Comparison of ENCODE assay signal across 11 mouse cellular contexts in the genomic region with DNA sequence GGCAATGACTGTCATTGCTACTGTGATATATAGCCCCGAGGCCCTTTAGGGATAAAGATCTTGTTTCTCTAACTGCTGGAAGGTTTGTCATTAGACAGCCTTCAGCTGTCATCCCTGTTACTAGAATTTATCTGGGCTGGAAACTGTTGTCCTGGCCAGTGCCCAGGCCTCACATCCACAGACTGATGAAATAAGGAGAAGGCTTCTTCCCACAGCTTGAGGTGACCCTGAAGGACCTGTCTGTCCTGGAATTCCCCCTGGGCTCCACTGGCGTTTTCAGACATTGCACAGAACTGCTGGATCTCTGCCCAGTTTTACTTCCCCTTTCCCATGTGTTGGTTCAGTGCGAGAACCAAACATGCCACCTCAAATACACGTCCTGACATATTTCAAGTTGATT.
DNase-seq lines count a peak whose midpoint lies in the region; ATAC-seq and TF ChIP-seq lines count a peak whose summit lies in the region.
"Had no signal": no experiment of that assay in that cellular context is flagged by ENCODE, and none has a peak within 500 bp of the region (broad histone marks: within the 10 kb centered on the region; RNA-seq: fewer than 3 reads in every experiment).

No protein-coding gene starts in this region.

- CTCF ChIA-PET in Patski (lab: Charles Lee), result no interaction called here

- no peaks in the 10 kb centered on the region for H3K36me3 ChIP-seq in kidney, embryonic 15.5 days
- no peaks in the 10 kb centered on the region for H3K36me3 ChIP-seq in lung, embryonic 14.5 days (ENCODE audit: insufficient read depth)
- H3K36me3 ChIP-seq: embryonic facial prominence, embryonic 13.5 days; midbrain, embryonic 10.5 days had no signal

- no peak overlapping the region for H3K4me2 ChIP-seq in kidney, embryonic 15.5 days
- H3K4me2 ChIP-seq in lung, embryonic 14.5 days, result no peak overlapping the region
- H3K4me2 ChIP-seq: embryonic facial prominence, embryonic 13.5 days had no signal

- H3K9me3 ChIP-seq in kidney, embryonic 15.5 days (replicated peaks), result no peaks in the 10 kb centered on the region
- no peaks in the 10 kb centered on the region for H3K9me3 ChIP-seq in lung, embryonic 14.5 days (ENCODE audit: low read depth, low read length)
- H3K9me3 ChIP-seq: embryonic facial prominence, embryonic 13.5 days; midbrain, embryonic 10.5 days had no signal

- H3K27me3 ChIP-seq in kidney, embryonic 15.5 days, result no peaks in the 10 kb centered on the region
- H3K27me3 ChIP-seq in Patski, result peaks cover 12% of the 10 kb centered on the region
- no peaks in the 10 kb centered on the region for H3K27me3 ChIP-seq in lung, embryonic 14.5 days (ENCODE audit: insufficient read depth, low read length)
- H3K27me3 ChIP-seq: embryonic facial prominence, embryonic 13.5 days had no signal

- no peaks in the 10 kb centered on the region for H3K4me1 ChIP-seq in kidney, embryonic 15.5 days
- H3K4me1 ChIP-seq in lung, embryonic 14.5 days (ENCODE audit: insufficient read depth), result no peaks in the 10 kb centered on the region
- H3K4me1 ChIP-seq: embryonic facial prominence, embryonic 13.5 days; midbrain, embryonic 10.5 days had no signal

- no peak for DNase-seq in kidney, adult 9 months
- DNase-seq in Patski (ENCODE audit: low read depth, low spot score), result peak; percentile 10
- DNase-seq in fibroblast of lung, adult 2 months (ENCODE audit: low read depth), result peak; percentile 16
- DNase-seq in lung, embryonic 14.5 days, result peak; percentile 58
- no peak for DNase-seq in urinary bladder, postnatal 10 days (ENCODE audit: low spot score)
- DNase-seq in embryo, embryonic 10.5 days (ENCODE audit: low spot score), result no peak
- no peak for DNase-seq in left cerebral cortex, adult 8-10 months (ENCODE audit: low spot score in 2 of 2)

- ATAC-seq in kidney, embryonic 15.5 days (replicated peaks; ENCODE audit: low FRiP score), result peak; percentile 82
- ATAC-seq in Patski, result no peak
- ATAC-seq in lung, embryonic 14.5 days (ENCODE audit: insufficient read depth), result peak; percentile 82

- no peak overlapping the region for H3K4me3 ChIP-seq in kidney, embryonic 15.5 days (replicated peaks)
- H3K4me3 ChIP-seq in lung, embryonic 14.5 days (ENCODE audit: low read depth, low read length), result no peak overlapping the region
- H3K4me3 ChIP-seq: embryonic facial prominence, embryonic 13.5 days; layer of hippocampus, adult 2 months; midbrain, embryonic 10.5 days had no signal

- no peak for TF ChIP-seq CTCF in Patski (IDR thresholded peaks at IDR 0.05)
- no peak for TF ChIP-seq CTCF in lung, embryonic 14.5 days (IDR thresholded peaks at IDR 0.05; ENCODE audit: low read depth)

- 37% methylated on average over 4 of the region's 4 CpGs for WGBS in kidney, embryonic 15.5 days
- 26% methylated on average over 4 of the region's 4 CpGs for WGBS in lung, embryonic 14.5 days

- H3K9ac ChIP-seq in kidney, embryonic 15.5 days, result no peak overlapping the region
- H3K9ac ChIP-seq in lung, embryonic 14.5 days, result no peak overlapping the region
- H3K9ac ChIP-seq: embryonic facial prominence, embryonic 13.5 days had no signal

- no peak overlapping the region for H3K27ac ChIP-seq in kidney, embryonic 15.5 days
- H3K27ac ChIP-seq in lung, embryonic 14.5 days (ENCODE audit: low read depth), result no peak overlapping the region
- H3K27ac ChIP-seq: embryonic facial prominence, embryonic 13.5 days; layer of hippocampus, adult 2 months; midbrain, embryonic 10.5 days had no signal

- POLR2A ChIA-PET in Patski (lab: Charles Lee), result interaction anchor here (0.7 kb wide), 1 partner anchor 108 kb away, joined by 3 read pairs; no protein-coding TSS in a partner anchor

- in situ Hi-C loops in Patski (cut with MboI; ENCODE audit: low pct_unique_long_range_greater_than_20kb), result no loop called here

Comparison
In these comparisons a context has a peak if more than half of its experiments do, and no peak if none do; other contexts are left out.
1. DNase-seq: peak in Patski (single experiment), fibroblast of lung, adult 2 months (single experiment) and lung, embryonic 14.5 days (single experiment); none in kidney, adult 9 months (single experiment), urinary bladder, postnatal 10 days (single experiment), embryo, embryonic 10.5 days (single experiment) and left cerebral cortex, adult 8-10 months (0 of 2).